Mouse (Mus musculus): Measurements from ENCODE around the gene Rxfp4.

The Rxfp4 gene

GRCm38 (mm10) chr3:88628766-88629165 is 24.2 kb downstream of the Rxfp4 start:
- DNase-seq (ENCODE audit: low read depth) = no peak

GRCm38 (mm10) chr3:88627535-88627934 is 25.4 kb downstream of the Rxfp4 start:
- DNase-seq (ENCODE audit: low read depth) = peak; percentile 69

GRCm38 (mm10) chr3:88627114-88627513 is 25.8 kb downstream of the Rxfp4 start:
- no peak for DNase-seq (ENCODE audit: low read depth)

GRCm38 (mm10) chr3:88626316-88626715 is 26.6 kb downstream of the Rxfp4 start:
- no peak for DNase-seq (ENCODE audit: low read depth)

- DNase-seq (ENCODE audit: low read depth) = no peak
These were observed 27.4 kb downstream of the Rxfp4 start for GRCm38 (mm10) chr3:88625531-88625930.

GRCm38 (mm10) chr3:88624951-88625350 is 28.0 kb downstream of the Rxfp4 start:
- peak; percentile 60 for DNase-seq (ENCODE audit: low read depth)

- no peak for DNase-seq (ENCODE audit: low read depth)
These were observed 28.6 kb downstream of the Rxfp4 start for GRCm38 (mm10) chr3:88624324-88624723.

GRCm38 (mm10) chr3:88623346-88624135 is 29.4 kb downstream of the Rxfp4 start:
- peak; percentile 88 for DNase-seq (ENCODE audit: low read depth)

GRCm38 (mm10) chr3:88622941-88623345 is 30.0 kb downstream of the Rxfp4 start:
- peak; percentile 97 for DNase-seq (ENCODE audit: low read depth)

GRCm38 (mm10) chr3:88622113-88622940 is 30.6 kb downstream of the Rxfp4 start:
- peak; percentile 92 for DNase-seq (ENCODE audit: low read depth)

GRCm38 (mm10) chr3:88621537-88622112 is 31.3 kb downstream of the Rxfp4 start:
- peak; percentile 91 for DNase-seq (ENCODE audit: low read depth)

GRCm38 (mm10) chr3:88620992-88621536 is 31.9 kb downstream of the Rxfp4 start:
- DNase-seq (ENCODE audit: low read depth) = peak; percentile 89

GRCm38 (mm10) chr3:88620146-88620991 is 32.6 kb downstream of the Rxfp4 start:
- DNase-seq (ENCODE audit: low read depth) = no peak

- DNase-seq (ENCODE audit: low read depth) = no peak
These were observed 33.5 kb downstream of the Rxfp4 start for GRCm38 (mm10) chr3:88619113-88620097.

GRCm38 (mm10) chr3:88618074-88618871 is 34.7 kb downstream of the Rxfp4 start:
- no peak for DNase-seq (ENCODE audit: low read depth)

- no peak for DNase-seq (ENCODE audit: low read depth)
These were observed 35.9 kb downstream of the Rxfp4 start for GRCm38 (mm10) chr3:88616951-88617500.

- DNase-seq (ENCODE audit: low read depth) = no peak
These were observed 37.0 kb downstream of the Rxfp4 start for GRCm38 (mm10) chr3:88615902-88616391.

- DNase-seq (ENCODE audit: low read depth) = no peak
These were observed 37.8 kb downstream of the Rxfp4 start for GRCm38 (mm10) chr3:88615117-88615516.

- no peak for DNase-seq (ENCODE audit: low read depth)
These were observed 38.5 kb downstream of the Rxfp4 start for GRCm38 (mm10) chr3:88614418-88614817.
